Mouse (Mus musculus) ES-E14 (cell line): ENCODE measurements around the gene Adcy3. TPM values are rescaled to one million over a fixed set of nuclear protein-coding genes. Genes with fewer than 3 reads are reported as not detected.

Experiments
- DNase-seq: peaks from one replicate; pipeline ENCODE4 v3.0.0-alpha.2; 2013; ENCODE audit warnings: low read depth, low spot score
- H3K27ac ChIP-seq: 2 replicates; pipeline ENCODE4 v1.5.1; 2012; ENCODE audit warnings: low read depth, mild to moderate bottlenecking, low read length, moderate library complexity, mixed read lengths; ENCODE audit not compliant: poor library complexity, insufficient read depth, severe bottlenecking
- H3K36me3 ChIP-seq: 2 replicates; pipeline ENCODE4 v1.6.1; 2012; ENCODE audit warnings: mild to moderate bottlenecking, low read length, moderate library complexity, mixed read lengths; ENCODE audit not compliant: control insufficient read depth, poor library complexity, insufficient read depth, severe bottlenecking
- H3K4me1 ChIP-seq, 2 experiments: fragments of 150-350 bp in 1 of 2; sonication (generic) in 1 of 2; 2 replicates each; pipeline ENCODE4 v1.6.1; 2012; ENCODE audit warnings: low read length in 2 of 2, mild to moderate bottlenecking in 1 of 2, mixed read lengths in 1 of 2; ENCODE audit not compliant: control insufficient read depth in 2 of 2, insufficient read depth in 2 of 2, poor library complexity in 1 of 2
- H3K4me3 ChIP-seq, 2 experiments: fragments of 150-350 bp in 1 of 2; sonication (generic) in 1 of 2; 2 replicates each; pipeline ENCODE4 v1.5.1; 2012; ENCODE audit warnings: low read length in 2 of 2, low read depth in 1 of 2, mild to moderate bottlenecking in 1 of 2, mixed read lengths in 1 of 2; ENCODE audit not compliant: insufficient read depth in 1 of 2, poor library complexity in 1 of 2, severe bottlenecking in 1 of 2
- H3K9ac ChIP-seq: 2 replicates; pipeline ENCODE4 v1.6.1; 2012; ENCODE audit warnings: low read depth, mild to moderate bottlenecking, low read length, mixed read lengths; ENCODE audit not compliant: poor library complexity, insufficient read depth, severe bottlenecking
- H3K9me3 ChIP-seq: fragments of 150-350 bp; sonication (generic); 2 replicates; pipeline ENCODE4 v1.6.1; 2012; ENCODE audit warnings: low read depth, mild to moderate bottlenecking, low read length; ENCODE audit not compliant: control insufficient read depth, insufficient read depth
- CHD2 ChIP-seq: IDR thresholded peaks from 2 replicates; pipeline ENCODE4 v1.6.1; 2014; ENCODE audit warnings: mild to moderate bottlenecking, low read depth, low read length, inconsistent platforms
- HCFC1 ChIP-seq: IDR thresholded peaks from 2 replicates; pipeline ENCODE4 v1.6.1; 2012; ENCODE audit warnings: low read length, inconsistent platforms, borderline replicate concordance; ENCODE audit not compliant: insufficient read depth
- MAFK ChIP-seq: IDR thresholded peaks from 2 replicates; pipeline ENCODE4 v1.6.1; 2014; ENCODE audit warnings: mild to moderate bottlenecking, low read depth, low read length, inconsistent platforms; ENCODE audit not compliant: insufficient read depth
- ZC3H11A ChIP-seq: IDR thresholded peaks from 2 replicates; pipeline ENCODE4 v1.6.1; 2012; ENCODE audit warnings: low read depth, mild to moderate bottlenecking, inconsistent platforms, low read length, borderline replicate concordance
- ZNF384 ChIP-seq: IDR thresholded peaks from 2 replicates; pipeline ENCODE4 v1.6.1; 2012; ENCODE audit warnings: low read depth, low read length, inconsistent platforms
- in situ Hi-C, 2 experiments: fragments of 600-800 bp; cut with MboI; formaldehyde crosslinking; loops; one replicate each; pipeline ENCODE4 v1.15.1; 2025; ENCODE audit warnings: low sequenced_read_pairs in 2 of 2, inconsistent platforms in 1 of 2; ENCODE audit not compliant: unreplicated experiment in 2 of 2
- total RNA-seq: library from RNA; depleted of rRNA; stranded (reverse); fragments of 300-350 nt; gene quantifications from 2 replicates; pipeline ENCODE4 v1.2.3, GENCODE M21; 2012

Adcy3 gene
- total RNA-seq, 1 experiment: 14.1 TPM

DNA sequence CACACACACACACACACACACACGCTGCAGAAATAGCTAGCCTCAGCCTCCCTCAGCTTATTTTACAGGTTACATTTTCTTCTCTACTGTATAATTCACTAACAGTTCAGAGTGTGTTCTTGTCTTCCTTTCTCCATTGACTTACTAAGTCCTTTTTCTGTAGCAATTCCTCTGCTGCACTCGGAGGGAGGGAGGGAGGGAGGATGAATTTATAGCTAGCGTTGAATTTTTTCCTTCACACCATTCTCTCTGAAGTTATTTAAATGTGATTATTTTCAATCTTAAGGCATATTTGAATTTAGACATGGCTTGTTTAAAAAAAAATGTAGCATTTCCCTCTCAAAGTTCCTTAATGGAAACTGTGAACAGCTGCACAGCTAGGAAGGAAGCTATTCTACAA lies 15.8 kb upstream of the Adcy3 start:
- H3K4me1 ChIP-seq: no peaks in the 10 kb centered on the region
- no peak overlapping the region for H3K9ac ChIP-seq
- TF ChIP-seq ZNF384 (no peak), HCFC1 (no peak), MAFK (no peak), CHD2 (no peak), ZC3H11A (no peak)
- no peak for DNase-seq
- in situ Hi-C loops: no loop called here
- H3K4me3 ChIP-seq: no peak overlapping the region
- no peaks in the 10 kb centered on the region for H3K9me3 ChIP-seq
- no peak overlapping the region for H3K27ac ChIP-seq
- H3K36me3 ChIP-seq: no peaks in the 10 kb centered on the region

DNA sequence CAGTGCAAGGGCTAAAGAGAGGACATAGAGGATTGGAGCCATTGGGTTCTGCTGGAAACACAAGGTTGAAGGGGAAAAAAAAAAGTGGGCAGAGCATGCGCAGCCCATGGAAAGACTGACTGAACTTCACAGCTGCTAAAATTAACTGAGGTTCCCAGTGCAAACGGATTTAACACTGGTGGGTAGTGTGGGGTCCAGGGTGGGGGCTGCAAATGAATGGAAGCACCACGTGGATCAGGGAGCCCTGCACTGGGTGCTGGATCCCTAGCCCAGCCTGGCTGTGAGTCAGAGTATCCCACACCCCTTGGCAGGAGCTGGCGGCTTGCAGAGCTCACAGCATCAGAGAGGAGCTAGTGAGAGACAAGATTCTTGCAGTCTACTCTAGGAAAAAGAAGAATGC lies 15.3 kb upstream of the Adcy3 start:
- H3K36me3 ChIP-seq: no peaks in the 10 kb centered on the region
- in situ Hi-C loops: no loop called here

DNA sequence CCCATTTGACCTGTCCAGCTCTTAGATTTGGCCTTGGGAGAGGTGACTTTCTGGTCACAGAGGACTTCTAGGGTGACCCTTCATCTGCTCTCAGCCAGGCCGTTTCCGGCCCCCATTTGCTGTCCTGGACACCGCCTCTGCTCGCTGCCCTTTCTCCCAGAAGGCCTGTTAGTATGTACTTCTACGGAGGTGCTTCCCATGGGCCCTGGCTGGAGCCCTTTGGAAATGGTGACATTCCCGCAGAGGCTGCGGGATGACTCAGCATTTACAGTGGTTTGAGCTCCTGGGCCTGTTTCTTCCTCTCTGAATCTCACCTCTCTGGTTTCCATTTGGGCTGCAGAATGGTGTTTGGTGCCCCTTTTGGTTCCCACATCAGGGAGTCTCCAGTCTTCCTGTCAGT lies 5.6 kb upstream of the Adcy3 start:
- in situ Hi-C loops: no loop called here
- Histone ChIP-seq H3K4me3 (0 out of 4 replicates have a peak overlapping the region, but pooled peaks of 1 of the 2 experiments have one; percentile 21), H3K9ac (peak overlapping the region; percentile 56; the same call in 1 of the 2 replicates), H3K36me3 (no peaks in the 10 kb centered on the region), H3K4me1 (peaks cover 3 to 9% of the 10 kb centered on the region in 2 experiments; a peak in 1 of 4 replicates), H3K27ac (no peak overlapping the region), H3K9me3 (no peaks in the 10 kb centered on the region)
- peak; percentile 93 for TF ChIP-seq MAFK
- TF ChIP-seq ZNF384: no peak
- no peak for DNase-seq

More for the DNA sequence above, 15.3 kb upstream of the Adcy3 start:
- no peak for DNase-seq
- Histone ChIP-seq H3K4me1 (no peaks in the 10 kb centered on the region), H3K4me3 (no peak overlapping the region), H3K9me3 (no peaks in the 10 kb centered on the region), H3K9ac (no peak overlapping the region), H3K27ac (no peak overlapping the region)
- TF ChIP-seq ZC3H11A (no peak), HCFC1 (no peak), CHD2 (no peak), MAFK (no peak)

DNA sequence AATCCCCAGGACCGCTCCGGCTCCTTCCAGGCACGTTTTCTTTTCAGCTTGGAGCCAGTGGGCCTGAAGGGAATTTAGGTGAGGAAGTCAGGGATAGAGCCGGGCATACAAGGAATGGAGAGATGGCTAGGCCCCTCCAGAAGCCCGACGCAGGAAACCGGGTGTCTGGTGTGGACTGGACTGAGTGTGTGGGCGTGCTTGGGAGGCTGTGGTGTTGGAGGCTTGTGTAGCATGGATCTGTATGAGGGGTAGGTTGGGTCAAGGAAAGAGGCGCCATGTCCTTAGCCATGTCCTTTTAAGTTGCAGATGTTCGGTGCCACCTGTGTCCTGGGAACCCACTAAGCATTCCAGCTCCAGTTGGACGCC lies 927 bp downstream of the Adcy3 start:
- in situ Hi-C loops: no loop called here
- Histone ChIP-seq H3K9ac (peak overlapping the region; percentile 60), H3K36me3 (peaks cover 5% of the 10 kb centered on the region; the same call in 1 of the 2 replicates), H3K4me3 (peak overlapping the region; percentile 64 to 70), H3K27ac (no peak overlapping the region), H3K9me3 (no peaks in the 10 kb centered on the region), H3K4me1 (peaks cover 0 to 9% of the 10 kb centered on the region in 2 experiments; a peak in 1 of 4 replicates)
- DNase-seq: no peak
- TF ChIP-seq ZC3H11A (no peak), HCFC1 (no peak), ZNF384 (no peak), CHD2 (no peak), MAFK (no peak)

DNA sequence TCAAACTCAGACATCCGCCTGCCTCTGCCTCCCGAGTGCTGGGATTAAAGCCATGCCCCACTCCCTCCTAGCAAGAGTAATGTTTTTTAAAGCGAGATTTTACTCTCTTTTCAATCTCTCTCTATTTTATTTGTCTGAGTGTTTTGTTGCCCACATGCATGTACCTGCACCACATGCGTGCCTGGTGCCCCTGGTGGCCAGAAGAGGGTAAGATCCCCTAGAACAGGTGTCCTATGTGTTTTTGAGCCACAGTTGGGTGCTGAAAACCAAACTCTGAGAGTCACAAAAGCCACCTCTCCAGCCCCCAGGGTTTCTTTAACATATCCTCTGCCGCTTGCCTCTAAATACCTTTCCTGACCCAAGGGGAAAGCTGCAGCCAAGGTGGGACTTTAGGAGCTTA lies 10.3 kb downstream of the Adcy3 start:
- no peaks in the 10 kb centered on the region for H3K9me3 ChIP-seq
- no peak overlapping the region for H3K9ac ChIP-seq
- DNase-seq: no peak
- no peaks in the 10 kb centered on the region; the same call in 1 of the 2 replicates for H3K36me3 ChIP-seq
- TF ChIP-seq ZNF384 (no peak), CHD2 (no peak), MAFK (no peak), HCFC1 (no peak), ZC3H11A (no peak)
- in situ Hi-C loops: no loop called here
- H3K27ac ChIP-seq: no peak overlapping the region
- no peak overlapping the region for H3K4me3 ChIP-seq
- H3K4me1 ChIP-seq: peaks cover 2% of the 10 kb centered on the region in 2 experiments; a peak in 2 of 4 replicates
